Mouse (Mus musculus): ENCODE measurements around the gene Frem1. TPM values are rescaled to one million over a fixed set of nuclear protein-coding genes. Genes with fewer than 3 reads are reported as not detected.

Frem1 gene
- not detected for polyA plus RNA-seq (2017; shearing (Covaris generic))

GRCm38 (mm10) chr4:83051634-83052577 lies at the start of gene Frem1:
Gene Frem1 (minus strand): TSS chr4:83052339.

DNA sequence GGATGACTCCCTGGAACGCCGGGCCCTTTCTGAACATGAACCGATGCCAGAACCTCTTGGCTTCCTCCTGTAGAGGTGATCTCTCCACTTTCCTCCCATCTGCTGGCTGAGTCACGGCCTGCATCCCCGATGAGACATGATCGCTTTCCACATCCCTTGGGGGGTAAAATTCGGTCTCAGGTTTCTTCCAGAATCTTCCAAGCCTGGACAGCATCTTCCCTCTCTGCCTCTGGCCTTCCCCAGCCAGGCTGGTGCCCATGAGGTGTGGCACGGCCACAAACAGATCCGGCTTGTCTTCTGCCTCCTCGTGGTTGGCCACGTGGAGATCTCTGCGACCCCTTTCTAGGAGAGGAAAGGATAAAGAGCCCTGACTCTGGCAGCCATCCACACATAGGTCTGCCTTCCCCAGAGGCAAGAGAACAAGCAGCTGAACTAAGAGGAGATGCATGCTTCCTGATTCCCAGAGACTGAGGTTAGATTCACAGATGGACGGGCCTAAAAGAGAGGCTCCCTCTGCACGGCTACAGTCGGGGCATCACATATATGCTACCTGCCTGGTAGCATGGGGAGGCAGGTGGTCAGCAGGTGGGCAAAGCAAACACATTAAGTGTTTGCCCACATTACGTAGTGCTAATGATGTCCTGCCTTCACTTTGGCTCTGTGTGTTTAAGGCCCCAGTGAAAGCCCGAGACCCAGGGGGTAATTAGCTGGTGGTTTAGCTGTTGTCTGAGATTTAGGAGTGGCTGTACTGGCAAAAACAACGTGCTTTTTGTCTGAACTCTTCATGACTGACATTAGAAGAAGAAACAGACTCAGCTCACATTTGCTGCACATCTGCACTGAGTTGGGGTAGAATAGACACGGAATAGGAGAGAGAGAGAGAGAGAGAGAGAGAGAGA lies 167.3 kb downstream of the Frem1 start, which contains the start of gene Cer1:
Cer1 (minus strand) TSS at position 513 of the 899 bp plus-strand sequence.

DNA sequence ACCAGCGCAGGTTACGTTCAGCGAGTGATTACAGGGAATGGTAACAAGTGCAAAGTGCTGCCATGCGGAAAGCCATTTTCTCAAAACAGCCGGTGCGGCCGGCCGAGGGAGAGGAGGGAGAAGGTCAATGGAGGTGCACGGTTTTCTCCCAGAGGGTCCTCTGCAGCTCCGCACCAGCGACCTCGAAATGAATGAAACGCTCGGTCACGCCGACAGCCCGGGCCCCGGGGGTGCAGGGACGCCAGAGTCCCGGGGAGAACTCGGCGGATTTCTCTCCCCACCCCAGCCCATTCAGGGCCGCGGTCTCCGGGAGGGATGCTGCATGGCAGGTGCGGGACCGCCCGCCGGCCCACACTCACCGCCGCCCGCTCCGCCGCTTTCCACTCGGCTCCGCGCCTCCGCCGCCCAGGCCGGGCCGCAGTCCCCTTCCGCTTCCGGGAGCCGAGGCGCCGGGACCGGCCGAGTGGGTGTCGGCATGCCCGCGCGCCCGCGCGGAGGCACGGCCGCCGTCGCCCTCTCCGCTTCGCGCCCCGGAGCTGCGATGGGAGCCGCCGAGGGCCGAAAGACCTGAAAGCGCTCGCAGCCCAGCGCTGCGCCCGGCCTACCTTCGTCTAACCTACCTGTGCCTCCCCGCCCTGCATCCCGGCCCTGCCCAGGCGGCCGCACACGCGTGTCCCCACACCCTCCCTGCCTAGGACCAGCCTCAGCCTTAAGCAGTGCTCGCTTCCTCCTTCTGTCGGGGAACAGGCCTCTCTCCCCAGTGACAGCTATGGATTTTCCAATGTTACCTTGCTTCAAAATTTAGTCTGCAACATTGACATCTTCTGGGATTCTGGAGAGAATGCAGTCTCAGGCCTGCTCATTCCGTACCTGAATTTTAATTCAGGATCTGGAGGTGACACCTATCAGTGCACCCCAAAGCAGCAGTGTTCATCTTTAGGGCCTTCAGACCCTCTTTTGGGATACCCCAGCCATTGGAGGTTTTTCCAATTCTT lies 192.7 kb downstream of the Frem1 start, which contains the start of gene Zdhhc21:
Zdhhc21 (minus strand) TSS at position 828 of the 995 bp plus-strand sequence.

Other genes with a start within 250 kb of the Frem1 start
- gene Zdhhc21, start 192.4 kb downstream of the Frem1 start, polyA plus RNA-seq (2017; shearing (Covaris generic)) = 14.7 TPM
- not detected for gene Cer1, start 167.2 kb downstream of the Frem1 start, polyA plus RNA-seq (2017; shearing (Covaris generic))